In the genomic region with DNA sequence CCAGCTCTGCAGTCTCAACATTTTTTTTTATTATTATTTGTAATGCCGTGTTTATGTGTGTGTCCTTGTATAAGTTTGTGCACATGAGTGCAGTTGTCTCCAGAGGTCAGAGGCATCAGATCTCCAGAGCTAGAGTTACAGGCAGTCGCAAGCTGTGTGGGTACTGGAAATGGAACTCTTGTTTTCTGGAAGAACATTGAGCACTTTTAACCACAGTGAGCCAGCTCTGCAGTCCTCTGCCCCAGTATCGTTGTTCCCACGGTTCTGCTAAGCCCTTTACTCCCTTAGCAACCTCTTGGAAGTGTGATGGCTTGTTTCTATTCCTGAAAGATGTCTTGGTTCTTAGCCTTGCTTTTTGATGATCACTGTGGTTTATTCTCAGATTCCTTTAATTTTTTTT, we compare ENCODE assay signal across 37 mouse cellular contexts. TPM values are rescaled to one million over a fixed set of nuclear protein-coding genes. Genes with fewer than 3 reads are reported as not detected.
"Had no signal": no experiment of that assay in that cellular context is flagged by ENCODE, and none has a peak within 500 bp of the region (broad histone marks: within the 10 kb centered on the region; RNA-seq: fewer than 3 reads in every experiment).

No protein-coding gene starts in this region.

- H3K9me3 ChIP-seq: limb, embryonic 10.5 days; limb, embryonic 12.5 days; limb, embryonic 13.5 days; limb, embryonic 15.5 days; liver, embryonic 12.5 days; liver, embryonic 13.5 days; liver, embryonic 15.5 days; lung, embryonic 15.5 days; midbrain, embryonic 10.5 days; midbrain, embryonic 12.5 days; midbrain, embryonic 13.5 days; midbrain, embryonic 15.5 days; neural tube, embryonic 12.5 days had no signal

- H3K4me3 ChIP-seq: limb, embryonic 10.5 days; limb, embryonic 12.5 days; limb, embryonic 13.5 days; limb, embryonic 15.5 days; liver, embryonic 12.5 days; liver, embryonic 13.5 days; liver, embryonic 15.5 days; lung, embryonic 15.5 days; megakaryocyte, embryonic 14.5 days; midbrain, embryonic 10.5 days; midbrain, embryonic 12.5 days; midbrain, embryonic 13.5 days; midbrain, embryonic 15.5 days; myocyte; neural tube, embryonic 12.5 days had no signal

- ATAC-seq: liver, embryonic 12.5 days; liver, postnatal 0 days; lung, postnatal 0 days; midbrain, embryonic 13.5 days; midbrain, embryonic 15.5 days; midbrain, embryonic 16.5 days had no signal

- H3K36me3 ChIP-seq: limb, embryonic 10.5 days; limb, embryonic 12.5 days; limb, embryonic 13.5 days; limb, embryonic 15.5 days; liver, embryonic 12.5 days; liver, embryonic 13.5 days; liver, embryonic 15.5 days; lung, embryonic 15.5 days; midbrain, embryonic 10.5 days; midbrain, embryonic 12.5 days; midbrain, embryonic 13.5 days; midbrain, embryonic 15.5 days; neural tube, embryonic 12.5 days had no signal

- H3K27me3 ChIP-seq: limb, embryonic 12.5 days; limb, embryonic 13.5 days; limb, embryonic 15.5 days; liver, embryonic 12.5 days; liver, embryonic 13.5 days; liver, embryonic 15.5 days; lung, embryonic 15.5 days; midbrain, embryonic 12.5 days; midbrain, embryonic 13.5 days; midbrain, embryonic 15.5 days; neural tube, embryonic 12.5 days had no signal

- DNase-seq: left cerebral cortex, postnatal 4 days; liver; liver, embryonic 13.5 days; liver, postnatal 0 days; lung, adult 18-20 months; lung, adult 2 months; lung, embryonic 14.5 days; lung, postnatal 10 days; lung, postnatal 14 days; lung, postnatal 36 days; lung, postnatal 4 days; midbrain, embryonic 14.5 days had no signal

- H3K4me2 ChIP-seq: limb, embryonic 12.5 days; limb, embryonic 13.5 days; limb, embryonic 15.5 days; liver, embryonic 11.5 days; liver, embryonic 12.5 days; liver, embryonic 13.5 days; liver, embryonic 15.5 days; lung, embryonic 14.5 days; lung, embryonic 15.5 days; midbrain, embryonic 12.5 days; midbrain, embryonic 13.5 days; midbrain, embryonic 15.5 days; neural tube, embryonic 12.5 days had no signal

- H3K27ac ChIP-seq: limb, embryonic 10.5 days; limb, embryonic 12.5 days; limb, embryonic 13.5 days; limb, embryonic 15.5 days; liver, embryonic 12.5 days; liver, embryonic 13.5 days; liver, embryonic 14.5 days; liver, embryonic 15.5 days; lung, embryonic 15.5 days; macrophage; midbrain, embryonic 10.5 days; midbrain, embryonic 12.5 days; midbrain, embryonic 13.5 days; midbrain, embryonic 15.5 days; neural tube, embryonic 12.5 days had no signal

- H3K9ac ChIP-seq: limb, embryonic 12.5 days; limb, embryonic 13.5 days; limb, embryonic 15.5 days; liver, embryonic 12.5 days; liver, embryonic 13.5 days; liver, embryonic 14.5 days; liver, embryonic 15.5 days; liver, postnatal 0 days; lung, embryonic 14.5 days; lung, embryonic 15.5 days; midbrain, embryonic 12.5 days; midbrain, embryonic 13.5 days; midbrain, embryonic 15.5 days; neural tube, embryonic 12.5 days had no signal

- H3K4me1 ChIP-seq: limb, embryonic 15.5 days; liver, embryonic 12.5 days; liver, embryonic 13.5 days; liver, embryonic 15.5 days; midbrain, embryonic 10.5 days; midbrain, embryonic 12.5 days; midbrain, embryonic 13.5 days; midbrain, embryonic 15.5 days; neural tube, embryonic 12.5 days had no signal

RNA-seq across cellular contexts. Expression of a gene that starts 19.1 kb away (rescaled TPM):
- total RNA-seq: liver, adult 2 months; megakaryocyte progenitor cell, adult 5-6 weeks; megakaryocyte, adult 5-6 weeks; megakaryocyte-erythroid progenitor cell, adult 5-6 weeks; monocyte, adult 5-6 weeks had no signal
- polyA plus RNA-seq: liver, adult 2 months; liver, embryonic 11.5 days; lung, embryonic 14.5 days; macrophage; myocyte had no signal

RNA-seq across cellular contexts. Expression of a gene that starts 35.1 kb away (rescaled TPM):
- polyA plus RNA-seq: myocyte had no signal

RNA-seq across cellular contexts. Expression of a gene that starts 41.9 kb away (rescaled TPM):
- total RNA-seq: liver, adult 2 months; megakaryocyte-erythroid progenitor cell, adult 5-6 weeks; monocyte, adult 5-6 weeks had no signal
- polyA plus RNA-seq: liver, adult 2 months; liver, embryonic 11.5 days; liver, embryonic 12.5 days; liver, embryonic 13.5 days; liver, embryonic 15.5 days; liver, postnatal 0 days; lung, embryonic 15.5 days; lung, embryonic 16.5 days; macrophage; myocyte had no signal
